Mouse (Mus musculus) heart, embryonic 16.5 days (tissue): ENCODE measurements at regions not wholly inside any gene's neighbourhood (a gene's known extent, or its start where the extent isn't known, plus 50 kb on each side); places are given as distances from the start of the nearest gene placed in this dataset.
A peak's percentile ranks its signal among the peaks of the same experiment; 100 is the strongest.

Source experiments
- ATAC-seq: fragments of 200-750 bp; cut with Nextera tagmentation; replicated peaks from 2 replicates; pipeline ENCODE4 v1.8.0; 2017; ENCODE audit warnings: moderate number of reproducible peaks; ENCODE audit not compliant: insufficient read depth, low FRiP score; ENCODE audit errors: extremely low read depth
- H3K27ac ChIP-seq: fragments of 300-500 bp; sonication (generic); 2 replicates; pipeline ENCODE4 v1.5.1; 2014; ENCODE audit warnings: mild to moderate bottlenecking, low read length, control low read depth, moderate library complexity
- H3K27me3 ChIP-seq: fragments of 300-500 bp; sonication (generic); 2 replicates; pipeline ENCODE4 v1.6.1; 2014; ENCODE audit warnings: low read length, mixed read lengths; ENCODE audit not compliant: control insufficient read depth, insufficient read depth
- H3K36me3 ChIP-seq: fragments of 300-500 bp; sonication (generic); 2 replicates; pipeline ENCODE4 v1.6.1; 2014; ENCODE audit not compliant: control insufficient read depth, insufficient read depth
- H3K4me1 ChIP-seq: fragments of 300-500 bp; sonication (generic); 2 replicates; pipeline ENCODE4 v1.6.1; 2014; ENCODE audit warnings: low read length, mixed read lengths; ENCODE audit not compliant: control insufficient read depth, insufficient read depth
- H3K4me2 ChIP-seq: fragments of 300-500 bp; sonication (generic); 2 replicates; pipeline ENCODE4 v1.6.1; 2014; ENCODE audit warnings: low read depth, mild to moderate bottlenecking, control low read depth, low read length
- H3K4me3 ChIP-seq: fragments of 300-500 bp; sonication (generic); 2 replicates; pipeline ENCODE4 v1.5.1; 2014; ENCODE audit warnings: mild to moderate bottlenecking, control low read depth, low read length
- H3K9ac ChIP-seq: fragments of 300-500 bp; sonication (generic); 2 replicates; pipeline ENCODE4 v1.6.1; 2014; ENCODE audit warnings: low read length, control low read depth
- H3K9me3 ChIP-seq: fragments of 300-500 bp; sonication (generic); replicated peaks from 2 replicates; pipeline ENCODE4 v1.6.1; 2016; ENCODE audit warnings: low read length; ENCODE audit not compliant: control insufficient read depth
- WGBS: fragments of 180-500 bp; shearing (Covaris S2); extraction: QIAGEN DNeasy Blood & Tissue Kit; methylation state at CpG from one replicate; pipeline ENCODE4 v1.1.7; 2014; 5-methylcytosine and 5-hydroxymethylcytosine counted together

DNA sequence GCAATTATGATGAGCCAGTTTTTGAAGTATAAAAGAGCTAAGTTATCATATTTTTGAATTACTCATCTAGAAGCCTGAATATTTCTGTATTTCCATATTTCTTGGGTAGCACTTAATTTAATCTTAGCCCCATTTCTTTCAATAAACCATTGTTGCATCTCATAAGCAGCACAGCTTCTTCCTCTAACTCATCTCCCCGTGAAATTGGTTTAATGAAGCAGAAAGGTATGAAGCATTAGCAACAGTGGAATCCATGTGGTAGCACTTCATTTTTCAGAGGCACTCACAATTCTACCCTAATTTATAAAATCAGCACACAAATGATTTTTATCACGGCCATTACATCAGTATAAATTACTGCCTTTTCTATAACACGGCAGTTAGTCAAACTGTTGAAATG lies 149.3 kb downstream of the Sox3 start:
- Histone ChIP-seq H3K27ac (no peak overlapping the region), H3K9ac (no peak overlapping the region), H3K4me1 (no peaks in the 10 kb centered on the region), H3K4me3 (no peak overlapping the region), H3K27me3 (no peaks in the 10 kb centered on the region), H3K36me3 (no peaks in the 10 kb centered on the region), H3K4me2 (no peak overlapping the region), H3K9me3 (no peaks in the 10 kb centered on the region)
- 77% methylated on average over 3 of the region's 3 CpGs for WGBS
- no peak for ATAC-seq

- ATAC-seq, result no peak
- WGBS, result 59% methylated on average over 3 of the region's 3 CpGs
- H3K36me3 ChIP-seq, result no peaks in the 10 kb centered on the region
Observed at GRCm38 (mm10) chrX:60743020-60743707, 150.1 kb downstream of the Sox3 start.

GRCm38 (mm10) chrX:60719428-60720151 lies 127.1 kb upstream of the Atp11c start:
- Histone ChIP-seq H3K9me3 (no peaks in the 10 kb centered on the region), H3K27ac (no peak overlapping the region), H3K36me3 (no peaks in the 10 kb centered on the region), H3K27me3 (no peaks in the 10 kb centered on the region), H3K4me1 (no peaks in the 10 kb centered on the region), H3K4me2 (no peak overlapping the region), H3K4me3 (no peak overlapping the region), H3K9ac (no peak overlapping the region)
- ATAC-seq, result no peak
- 42% methylated on average over 13 of the region's 13 CpGs for WGBS

More at GRCm38 (mm10) chrX:60743020-60743707, 150.1 kb downstream of the Sox3 start:
- H3K4me1 ChIP-seq, result no peaks in the 10 kb centered on the region
- H3K27me3 ChIP-seq, result no peaks in the 10 kb centered on the region
- no peak overlapping the region for H3K9ac ChIP-seq
- no peaks in the 10 kb centered on the region for H3K9me3 ChIP-seq
- no peak overlapping the region for H3K27ac ChIP-seq
- H3K4me3 ChIP-seq, result no peak overlapping the region
- no peak overlapping the region for H3K4me2 ChIP-seq

- H3K4me1 ChIP-seq, result no peaks in the 10 kb centered on the region
- no peaks in the 10 kb centered on the region for H3K36me3 ChIP-seq
- H3K27ac ChIP-seq, result no peak overlapping the region
- H3K9ac ChIP-seq, result no peak overlapping the region
- ATAC-seq, result no peak
- no peak overlapping the region for H3K4me3 ChIP-seq
- H3K9me3 ChIP-seq, result no peaks in the 10 kb centered on the region
- H3K27me3 ChIP-seq, result no peaks in the 10 kb centered on the region
- peak overlapping the region; percentile 41; the same call in 1 of the 2 replicates for H3K4me2 ChIP-seq
- 34% methylated on average over 6 of the region's 6 CpGs for WGBS
Observed at GRCm38 (mm10) chrX:60718794-60719193, 126.3 kb upstream of the Atp11c start.

DNA sequence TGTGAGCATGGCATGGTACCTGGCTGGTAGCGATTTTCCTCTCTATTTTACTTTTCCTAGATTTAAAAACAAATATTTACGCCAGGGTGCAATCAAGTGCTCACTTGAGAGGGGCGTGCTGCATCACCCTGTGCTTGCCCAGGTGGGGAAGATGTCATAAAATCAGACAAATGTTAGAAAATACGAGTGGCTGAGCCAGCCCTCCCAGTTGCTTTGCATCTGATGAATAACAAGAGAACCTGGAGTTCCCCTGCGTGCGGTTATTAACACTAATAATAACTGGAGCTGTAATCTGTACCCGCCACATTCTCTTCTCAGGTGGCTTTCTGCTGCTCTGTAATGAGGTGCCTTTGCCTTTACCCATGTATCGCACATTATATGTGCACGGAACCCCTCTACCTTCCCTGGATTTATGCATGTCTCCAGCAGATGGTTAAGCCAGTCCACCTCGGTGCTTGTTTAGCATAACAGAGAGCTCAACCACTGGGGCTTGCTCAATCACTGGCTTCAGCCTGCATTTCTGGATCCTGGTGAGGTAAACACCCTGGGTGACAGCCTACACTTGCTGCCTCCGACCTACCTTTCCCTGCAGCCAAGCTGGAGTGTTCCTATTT lies 125.8 kb upstream of the Atp11c start:
- Histone ChIP-seq H3K4me3 (0 out of 2 replicates have a peak overlapping the region, but pooled peaks have one; percentile 8), H3K27ac (no peak overlapping the region), H3K36me3 (no peaks in the 10 kb centered on the region), H3K4me1 (no peaks in the 10 kb centered on the region), H3K9me3 (no peaks in the 10 kb centered on the region), H3K9ac (no peak overlapping the region), H3K4me2 (peak overlapping the region; percentile 41), H3K27me3 (no peaks in the 10 kb centered on the region)
- no peak for ATAC-seq
- WGBS, result 13% methylated on average over 11 of the region's 11 CpGs

DNA sequence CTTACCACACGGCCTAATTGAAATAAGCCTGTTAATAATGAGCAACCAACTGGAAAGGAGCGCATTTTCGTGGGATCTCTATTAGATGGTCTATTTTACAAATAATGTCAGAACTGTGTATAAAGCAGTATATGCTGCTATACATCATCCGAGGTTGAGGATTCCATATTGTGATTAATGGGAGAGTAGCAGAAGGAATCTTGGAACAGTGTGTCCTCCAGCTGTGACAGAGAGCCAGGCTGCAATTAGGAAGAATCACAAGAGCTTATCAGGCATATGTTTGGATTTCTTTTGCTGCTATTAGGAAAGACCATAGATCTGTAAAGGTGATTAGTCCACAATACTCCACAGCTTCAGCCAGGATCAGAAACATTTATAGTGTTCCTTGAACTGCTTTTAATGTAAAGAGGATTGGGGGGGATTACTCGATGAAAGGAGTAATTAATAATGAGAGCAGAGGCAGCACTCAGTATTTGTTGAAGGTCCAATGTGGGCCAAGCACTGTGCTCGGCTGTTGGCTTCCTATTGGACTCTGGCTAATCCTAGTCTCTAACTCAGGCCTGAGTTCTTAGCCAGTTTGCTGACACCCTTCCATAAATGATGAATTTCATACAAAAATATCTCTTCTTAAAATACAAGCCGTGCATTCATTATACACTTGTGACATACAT lies 88.7 kb upstream of the Atp11c start:
- no peak overlapping the region for H3K27ac ChIP-seq
- no peak overlapping the region for H3K4me3 ChIP-seq
- no peaks in the 10 kb centered on the region for H3K4me1 ChIP-seq
- no peaks in the 10 kb centered on the region for H3K36me3 ChIP-seq
- 76% methylated on average over 7 of the region's 7 CpGs for WGBS
- no peak overlapping the region for H3K9ac ChIP-seq
- H3K9me3 ChIP-seq, result no peaks in the 10 kb centered on the region
- ATAC-seq, result no peak
- no peaks in the 10 kb centered on the region for H3K27me3 ChIP-seq
- H3K4me2 ChIP-seq, result no peak overlapping the region

DNA sequence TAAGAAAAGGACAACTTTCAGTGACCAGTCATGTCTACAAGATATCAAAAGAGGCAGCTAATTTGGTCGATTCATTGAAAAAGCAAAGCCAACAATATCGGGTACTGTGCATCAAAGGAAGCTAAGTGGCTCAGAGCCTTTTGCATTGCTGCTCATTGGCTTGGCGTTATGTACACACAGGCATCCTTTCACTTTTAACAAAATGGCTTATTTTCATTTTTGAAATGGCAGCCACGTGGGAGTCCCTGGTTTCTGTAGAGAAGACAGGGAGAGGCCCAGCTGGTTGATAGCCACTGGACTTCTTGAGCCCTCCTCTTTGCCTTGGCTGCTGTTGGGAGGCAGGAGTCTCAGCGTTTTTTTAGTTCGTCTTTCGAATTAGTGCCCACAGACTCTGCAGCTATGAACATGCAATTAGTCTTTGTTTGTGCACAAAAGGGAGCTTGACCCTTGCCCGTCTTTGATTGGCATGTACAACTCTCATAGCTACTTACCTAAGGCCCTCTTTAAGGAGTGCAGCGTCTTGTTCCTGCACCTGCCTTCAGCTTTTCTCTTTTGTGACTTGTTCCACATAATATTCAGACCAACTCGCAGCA lies 52.3 kb upstream of the Atp11c start:
- Histone ChIP-seq H3K36me3 (no peaks in the 10 kb centered on the region), H3K27me3 (no peaks in the 10 kb centered on the region), H3K27ac (no peak overlapping the region), H3K4me1 (no peaks in the 10 kb centered on the region), H3K4me2 (no peak overlapping the region), H3K4me3 (no peak overlapping the region), H3K9ac (no peak overlapping the region), H3K9me3 (no peaks in the 10 kb centered on the region)
- no peak for ATAC-seq
- WGBS, result 61% methylated on average over 10 of the region's 10 CpGs
